Mouse (Mus musculus) kidney, embryonic 15.5 days (tissue): ENCODE data around the gene Dao. TPM values are rescaled to one million over a fixed set of nuclear protein-coding genes. Genes with fewer than 3 reads are reported as not detected.
A peak's percentile ranks its signal among the peaks of the same experiment; 100 is the strongest.

ENCODE experiments used
- ATAC-seq: fragments of 200-750 bp; cut with Nextera tagmentation; replicated peaks from 2 replicates; pipeline ENCODE4 v1.8.0; 2017; ENCODE audit warnings: moderate TSS enrichment; ENCODE audit not compliant: low FRiP score
- H3K27ac ChIP-seq: fragments of 300-500 bp; sonication (generic); 2 replicates; pipeline ENCODE4 v1.5.1; 2015; ENCODE audit warnings: mild to moderate bottlenecking, inconsistent platforms
- H3K27me3 ChIP-seq: fragments of 300-500 bp; sonication (generic); 2 replicates; pipeline ENCODE4 v1.6.1; 2015; ENCODE audit warnings: inconsistent platforms
- H3K36me3 ChIP-seq: fragments of 300-500 bp; sonication (generic); 2 replicates; pipeline ENCODE4 v1.6.1; 2015; ENCODE audit warnings: inconsistent platforms
- H3K4me1 ChIP-seq: fragments of 300-500 bp; sonication (generic); 2 replicates; pipeline ENCODE4 v1.6.1; 2015; ENCODE audit warnings: inconsistent platforms
- H3K4me2 ChIP-seq: fragments of 300-500 bp; sonication (generic); 2 replicates; pipeline ENCODE4 v1.6.1; 2015; ENCODE audit warnings: moderate library complexity, mild to moderate bottlenecking, inconsistent platforms
- H3K4me3 ChIP-seq: fragments of 300-500 bp; sonication (generic); replicated peaks from 2 replicates; pipeline ENCODE4 v1.5.1; 2015; ENCODE audit warnings: mild to moderate bottlenecking, inconsistent platforms
- H3K9ac ChIP-seq: fragments of 300-500 bp; sonication (generic); 2 replicates; pipeline ENCODE4 v1.6.1; 2015; ENCODE audit warnings: mild to moderate bottlenecking, inconsistent platforms
- H3K9me3 ChIP-seq: fragments of 300-500 bp; sonication (generic); replicated peaks from 2 replicates; pipeline ENCODE4 v1.6.1; 2016; ENCODE audit warnings: inconsistent platforms
- WGBS: fragments of 180-500 bp; shearing (Covaris S2); methylation state at CpG from one replicate; pipeline ENCODE4 v1.1.7; 2015; ENCODE audit warnings: mixed read lengths; 5-methylcytosine and 5-hydroxymethylcytosine counted together
- polyA plus RNA-seq: library from polyadenylated mRNA; unstranded; fragments of >200 nt; fragmentation: Nextera tagmentation; extraction: Ambion mirVana; gene quantifications from 2 replicates; pipeline ENCODE4 v1.2.1, GENCODE M21; 2015

The Dao gene
- polyA plus RNA-seq, result 14.2 and 14.9 TPM in 2 replicates

- H3K27me3 ChIP-seq, result no peaks in the 10 kb centered on the region
- WGBS, result 43% methylated on average over 5 of the region's 5 CpGs
- no peaks in the 10 kb centered on the region for H3K36me3 ChIP-seq
- H3K9ac ChIP-seq, result no peak within 1 kb of the TSS
- H3K4me3 ChIP-seq, result 0 out of 2 replicates have a peak within 1 kb of the TSS, but pooled peaks have one; percentile 2
- no peaks in the 10 kb centered on the region for H3K9me3 ChIP-seq
- peak; percentile 81 for ATAC-seq
- H3K4me2 ChIP-seq, result peak within 1 kb of the TSS; percentile 19; the same call in 1 of the 2 replicates
- H3K4me1 ChIP-seq, result peaks cover 20% of the 10 kb centered on the region
- H3K27ac ChIP-seq, result peak within 1 kb of the TSS; percentile 74
Observed at GRCm38 (mm10) chr5:114003542-114003941, at the start of gene Dao. Gene Dao, plus strand, starts transcription at chr5:114003703.

GRCm38 (mm10) chr5:113954421-113954820 lies 49.1 kb upstream of the Dao start:
- no peak overlapping the region for H3K4me3 ChIP-seq
- H3K9me3 ChIP-seq, result no peaks in the 10 kb centered on the region
- no peak overlapping the region for H3K9ac ChIP-seq
- peaks cover 12% of the 10 kb centered on the region for H3K4me1 ChIP-seq
- WGBS, result 15% methylated on average over 7 of the region's 7 CpGs
- peaks cover 73% of the 10 kb centered on the region for H3K36me3 ChIP-seq
- H3K4me2 ChIP-seq, result no peak overlapping the region
- H3K27ac ChIP-seq, result no peak overlapping the region
- H3K27me3 ChIP-seq, result no peaks in the 10 kb centered on the region
- ATAC-seq, result no peak

GRCm38 (mm10) chr5:113955281-113955680 lies 48.2 kb upstream of the Dao start:
- H3K4me2 ChIP-seq, result no peak overlapping the region
- no peaks in the 10 kb centered on the region for H3K9me3 ChIP-seq
- no peak overlapping the region for H3K9ac ChIP-seq
- ATAC-seq, result no peak
- H3K27ac ChIP-seq, result no peak overlapping the region
- no peaks in the 10 kb centered on the region for H3K27me3 ChIP-seq
- H3K4me3 ChIP-seq, result no peak overlapping the region
- 84% methylated on average over 5 of the region's 5 CpGs for whole genome bisulfite sequencing
- H3K36me3 ChIP-seq, result peaks cover 65% of the 10 kb centered on the region
- peaks cover 17% of the 10 kb centered on the region for H3K4me1 ChIP-seq

- no peak overlapping the region for H3K4me3 ChIP-seq
- 89% methylated on average over 8 of the region's 8 CpGs for WGBS
- ATAC-seq, result no peak
- no peaks in the 10 kb centered on the region for H3K9me3 ChIP-seq
- no peaks in the 10 kb centered on the region for H3K27me3 ChIP-seq
- H3K36me3 ChIP-seq, result peaks cover 63% of the 10 kb centered on the region
- no peak overlapping the region for H3K27ac ChIP-seq
- peaks cover 17% of the 10 kb centered on the region for H3K4me1 ChIP-seq
- H3K4me2 ChIP-seq, result no peak overlapping the region
- H3K9ac ChIP-seq, result no peak overlapping the region
Observed at GRCm38 (mm10) chr5:113955691-113956090, 47.8 kb upstream of the Dao start.

GRCm38 (mm10) chr5:113956510-113956909 lies 47.0 kb upstream of the Dao start:
- 5% methylated on average over 4 of the region's 4 CpGs for WGBS
- Histone ChIP-seq H3K4me2 (no peak overlapping the region), H3K27ac (no peak overlapping the region), H3K9ac (no peak overlapping the region), H3K4me3 (no peak overlapping the region), H3K27me3 (no peaks in the 10 kb centered on the region), H3K9me3 (no peaks in the 10 kb centered on the region), H3K4me1 (peaks cover 18% of the 10 kb centered on the region), H3K36me3 (peaks cover 63% of the 10 kb centered on the region)
- no peak; the same call in 1 of the 2 replicates for ATAC-seq

GRCm38 (mm10) chr5:113959039-113959438 lies 44.5 kb upstream of the Dao start:
- ATAC-seq, result no peak
- WGBS, result 16% methylated on average over 6 of the region's 6 CpGs
- peaks cover 46% of the 10 kb centered on the region for H3K36me3 ChIP-seq
- H3K4me3 ChIP-seq, result no peak overlapping the region
- H3K27ac ChIP-seq, result 0 out of 2 replicates have a peak overlapping the region, but pooled peaks have one; percentile 45
- no peaks in the 10 kb centered on the region for H3K27me3 ChIP-seq
- no peaks in the 10 kb centered on the region for H3K9me3 ChIP-seq
- peaks cover 39% of the 10 kb centered on the region for H3K4me1 ChIP-seq
- H3K9ac ChIP-seq, result no peak overlapping the region
- H3K4me2 ChIP-seq, result no peak overlapping the region

- Histone ChIP-seq H3K9me3 (no peaks in the 10 kb centered on the region), H3K4me2 (no peak overlapping the region), H3K4me3 (no peak overlapping the region), H3K36me3 (peaks cover 54% of the 10 kb centered on the region), H3K9ac (no peak overlapping the region), H3K27me3 (no peaks in the 10 kb centered on the region), H3K27ac (no peak overlapping the region), H3K4me1 (peaks cover 37% of the 10 kb centered on the region)
- ATAC-seq, result no peak
- WGBS, result 84% methylated on average over 8 of the region's 8 CpGs
Observed at GRCm38 (mm10) chr5:113960416-113960815, 43.1 kb upstream of the Dao start.

GRCm38 (mm10) chr5:113961776-113962175 lies 41.7 kb upstream of the Dao start:
- no peak overlapping the region for H3K9ac ChIP-seq
- H3K27me3 ChIP-seq, result no peaks in the 10 kb centered on the region
- H3K9me3 ChIP-seq, result no peaks in the 10 kb centered on the region
- ATAC-seq, result 0 out of 2 replicates have a peak, but pooled peaks have one; percentile 37
- H3K27ac ChIP-seq, result no peak overlapping the region
- H3K4me3 ChIP-seq, result no peak overlapping the region
- peaks cover 37% of the 10 kb centered on the region for H3K4me1 ChIP-seq
- peaks cover 59% of the 10 kb centered on the region for H3K36me3 ChIP-seq
- H3K4me2 ChIP-seq, result no peak overlapping the region
- WGBS, result 45% methylated on average over 7 of the region's 7 CpGs

GRCm38 (mm10) chr5:113964972-113965371 lies 38.5 kb upstream of the Dao start:
- ATAC-seq, result no peak

GRCm38 (mm10) chr5:113965659-113966185 lies 37.8 kb upstream of the Dao start:
- no peak overlapping the region for H3K4me3 ChIP-seq
- H3K27ac ChIP-seq, result no peak overlapping the region
- no peak overlapping the region for H3K4me2 ChIP-seq
- no peak for ATAC-seq
- peaks cover 40% of the 10 kb centered on the region for H3K4me1 ChIP-seq
- WGBS, result 94% methylated on average over 7 of the region's 7 CpGs
- peaks cover 76% of the 10 kb centered on the region for H3K36me3 ChIP-seq
- no peaks in the 10 kb centered on the region for H3K9me3 ChIP-seq
- no peaks in the 10 kb centered on the region for H3K27me3 ChIP-seq
- no peak overlapping the region for H3K9ac ChIP-seq

More at GRCm38 (mm10) chr5:113964972-113965371, 38.5 kb upstream of the Dao start:
- WGBS, result 73% methylated on average over 14 of the region's 14 CpGs
- no peak overlapping the region for H3K4me2 ChIP-seq
- H3K27ac ChIP-seq, result no peak overlapping the region
- peaks cover 74% of the 10 kb centered on the region for H3K36me3 ChIP-seq
- H3K4me1 ChIP-seq, result peaks cover 38% of the 10 kb centered on the region
- no peaks in the 10 kb centered on the region for H3K9me3 ChIP-seq
- H3K9ac ChIP-seq, result no peak overlapping the region
- no peaks in the 10 kb centered on the region for H3K27me3 ChIP-seq
- no peak overlapping the region for H3K4me3 ChIP-seq

- H3K9me3 ChIP-seq, result no peaks in the 10 kb centered on the region
- peaks cover 46% of the 10 kb centered on the region for H3K4me1 ChIP-seq
- H3K4me3 ChIP-seq, result no peak overlapping the region
- H3K9ac ChIP-seq, result no peak overlapping the region
- H3K36me3 ChIP-seq, result peaks cover 67% of the 10 kb centered on the region
- WGBS, result 88% methylated on average over 13 of the region's 13 CpGs
- no peaks in the 10 kb centered on the region for H3K27me3 ChIP-seq
- H3K4me2 ChIP-seq, result no peak overlapping the region
- no peak for ATAC-seq
- H3K27ac ChIP-seq, result no peak overlapping the region
Observed at GRCm38 (mm10) chr5:113966452-113967150, 36.9 kb upstream of the Dao start.

GRCm38 (mm10) chr5:113968371-113968770 lies 35.1 kb upstream of the Dao start:
- Histone ChIP-seq H3K36me3 (peaks cover 66% of the 10 kb centered on the region), H3K27ac (no peak overlapping the region; the same call in 1 of the 2 replicates), H3K4me3 (no peak overlapping the region), H3K4me2 (no peak overlapping the region), H3K9me3 (no peaks in the 10 kb centered on the region), H3K4me1 (peaks cover 46% of the 10 kb centered on the region), H3K9ac (no peak overlapping the region), H3K27me3 (no peaks in the 10 kb centered on the region)
- ATAC-seq, result no peak
- WGBS, result 47% methylated on average over 11 of the region's 11 CpGs
